Mouse (Mus musculus) myocyte (in vitro differentiated cells): ENCODE data around the gene Ak5.

ENCODE experiments used
- CEBPB ChIP-seq: IDR thresholded peaks from 2 replicates; pipeline ENCODE4 v1.6.1; 2011; ENCODE audit warnings: mild to moderate bottlenecking, moderate library complexity; ENCODE audit not compliant: poor library complexity, insufficient read depth, severe bottlenecking
- E2F4 ChIP-seq: IDR thresholded peaks from one replicate; pipeline ENCODE4 v1.6.1; 2011; ENCODE audit warnings: mild to moderate bottlenecking, control low read depth, moderate library complexity; ENCODE audit not compliant: insufficient read depth
- MAX ChIP-seq: IDR thresholded peaks from one replicate; pipeline ENCODE4 v1.6.1; 2011; ENCODE audit warnings: low read depth, mild to moderate bottlenecking, control low read depth
- MYOD1 ChIP-seq, 3 experiments: IDR thresholded peaks; one replicate each; pipeline ENCODE4 v1.6.1; 2011; ENCODE audit warnings: control low read depth in 2 of 3, low read depth in 2 of 3, mild to moderate bottlenecking in 2 of 3, moderate library complexity in 1 of 3; ENCODE audit not compliant: insufficient read length in 2 of 3, control insufficient read depth in 1 of 3
- MYOG ChIP-seq, 3 experiments: IDR thresholded peaks; one replicate each; pipeline ENCODE4 v1.6.1; 2011; ENCODE audit warnings: control low read depth in 2 of 3, low read depth in 2 of 3, mild to moderate bottlenecking in 2 of 3; ENCODE audit not compliant: insufficient read length in 2 of 3, control insufficient read depth in 1 of 3, insufficient read depth in 1 of 3
- POLR2A ChIP-seq: IDR thresholded peaks from one replicate; pipeline ENCODE4 v1.6.1; 2011; ENCODE audit warnings: low read depth, mild to moderate bottlenecking, control low read depth, moderate library complexity; ENCODE audit not compliant: insufficient read length
- POLR2AphosphoS2 ChIP-seq: IDR thresholded peaks from one replicate; pipeline ENCODE4 v1.6.1; 2011; ENCODE audit warnings: low read depth, control low read depth; ENCODE audit not compliant: insufficient read length
- REST ChIP-seq: IDR thresholded peaks from one replicate; pipeline ENCODE4 v1.6.1; 2011; ENCODE audit warnings: mild to moderate bottlenecking, control low read depth, moderate library complexity; ENCODE audit not compliant: insufficient read depth, insufficient read length
- SRF ChIP-seq: IDR thresholded peaks from one replicate; pipeline ENCODE4 v1.6.1; 2011; ENCODE audit warnings: low read depth; ENCODE audit not compliant: control insufficient read depth, insufficient read length
- TCF12 ChIP-seq: IDR thresholded peaks from one replicate; pipeline ENCODE4 v1.6.1; 2011; ENCODE audit warnings: mild to moderate bottlenecking, control low read depth; ENCODE audit not compliant: poor library complexity, insufficient read depth, severe bottlenecking
- TCF3 ChIP-seq: IDR thresholded peaks from one replicate; pipeline ENCODE4 v1.6.1; 2011; ENCODE audit warnings: low read depth, control low read depth; ENCODE audit not compliant: insufficient read length
- USF1 ChIP-seq: IDR thresholded peaks from one replicate; pipeline ENCODE4 v1.6.1; 2011; ENCODE audit warnings: low read depth, mild to moderate bottlenecking, control low read depth, moderate library complexity

DNA sequence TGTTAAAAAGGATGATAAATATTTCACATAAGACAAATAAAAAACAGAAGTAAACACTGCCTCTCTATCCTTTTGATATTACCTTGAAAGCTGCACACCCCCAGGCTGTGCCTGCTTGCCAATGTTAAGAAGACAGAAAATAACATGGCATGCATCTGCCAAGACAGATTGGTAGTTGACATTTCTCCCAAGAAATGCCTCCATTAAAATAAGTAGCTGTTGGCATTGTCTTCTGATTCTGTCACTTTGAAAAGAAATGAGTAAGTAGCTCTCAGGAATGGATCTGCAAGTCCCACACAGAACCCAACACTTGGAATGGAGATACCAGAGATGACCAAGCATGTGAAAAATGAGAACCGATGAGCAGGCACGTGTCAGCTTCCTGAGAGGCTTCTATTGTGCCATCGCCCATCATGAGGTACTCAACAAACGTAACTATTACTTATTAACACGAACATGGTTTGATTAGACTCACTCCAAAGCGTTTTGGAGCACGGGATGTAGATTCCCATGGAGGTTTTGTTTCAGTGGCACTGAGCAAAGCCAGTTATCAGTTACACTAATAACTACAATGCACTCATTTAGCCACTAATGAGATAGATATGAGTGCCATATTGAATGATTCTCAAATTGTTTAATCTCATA lies 71.6 kb downstream of the Ak5 start:
- TF ChIP-seq POLR2A (no peak), MAX (no peak), USF1 (no peak), MYOG (IDR thresholded peaks at IDR 0.05; ENCODE audit: control insufficient read depth in 1 of 3, insufficient read depth in 1 of 3, insufficient read length in 2 of 3, low read depth in 2 of 3) (no peak), TCF3 (no peak), POLR2AphosphoS2 (no peak), E2F4 (no peak), CEBPB (no peak), REST (no peak), TCF12 (no peak), MYOD1 (IDR thresholded peaks at IDR 0.05; ENCODE audit: control insufficient read depth in 1 of 3, insufficient read length in 2 of 3, low read depth in 2 of 3) (no peak), SRF (no peak)
